Mouse (Mus musculus) megakaryocyte, embryonic 14.5 days (primary cell): Measurements from ENCODE around the gene Relb.

ENCODE experiments used
- FLI1 ChIP-seq: IDR thresholded peaks from 2 replicates; pipeline ENCODE4 v1.6.1; 2012; ENCODE audit warnings: low read length, inconsistent platforms, mixed read lengths
- GATA1 ChIP-seq: IDR thresholded peaks from 3 replicates; pipeline ENCODE4 v1.6.1; 2012; ENCODE audit warnings: mixed read lengths, low read length, inconsistent platforms, borderline replicate concordance

GRCm38 (mm10) chr7:19622241-19622640, 7.0 kb downstream of the Relb start:
- TF ChIP-seq GATA1 (no peak), FLI1 (no peak)
